Mouse (Mus musculus) liver, embryonic 15.5 days (tissue): ENCODE measurements around the gene Iscu. TPM values are rescaled to one million over a fixed set of nuclear protein-coding genes. Genes with fewer than 3 reads are reported as not detected.

ENCODE experiments used
- ATAC-seq: fragments of 200-750 bp; cut with Nextera tagmentation; 2 replicates; pipeline ENCODE4 v1.8.0; 2017; ENCODE audit warnings: moderate number of reproducible peaks, mild to moderate bottlenecking, moderate library complexity; ENCODE audit not compliant: insufficient read depth
- H3K27ac ChIP-seq: fragments of 300-500 bp; sonication (generic); replicated peaks from 2 replicates; pipeline ENCODE4 v1.5.1; 2015; ENCODE audit warnings: mild to moderate bottlenecking, inconsistent platforms
- H3K27me3 ChIP-seq: fragments of 300-500 bp; sonication (generic); 2 replicates; pipeline ENCODE4 v1.6.1; 2015; ENCODE audit warnings: mild to moderate bottlenecking, inconsistent platforms
- H3K36me3 ChIP-seq: fragments of 300-500 bp; sonication (generic); replicated peaks from 2 replicates; pipeline ENCODE4 v1.6.1; 2015; ENCODE audit warnings: moderate library complexity, mild to moderate bottlenecking, inconsistent platforms
- H3K4me1 ChIP-seq: fragments of 300-500 bp; sonication (generic); replicated peaks from 2 replicates; pipeline ENCODE4 v1.6.1; 2015; ENCODE audit warnings: inconsistent platforms
- H3K4me2 ChIP-seq: fragments of 300-500 bp; sonication (generic); 2 replicates; pipeline ENCODE4 v1.6.1; 2015; ENCODE audit warnings: moderate library complexity, mild to moderate bottlenecking, inconsistent platforms
- H3K4me3 ChIP-seq: fragments of 300-500 bp; sonication (generic); replicated peaks from 2 replicates; pipeline ENCODE4 v1.5.1; 2015; ENCODE audit warnings: mild to moderate bottlenecking, inconsistent platforms
- H3K9ac ChIP-seq: fragments of 300-500 bp; sonication (generic); 2 replicates; pipeline ENCODE4 v1.6.1; 2015; ENCODE audit warnings: moderate library complexity, mild to moderate bottlenecking, inconsistent platforms
- H3K9me3 ChIP-seq: fragments of 300-500 bp; sonication (generic); replicated peaks from 2 replicates; pipeline ENCODE4 v1.6.1; 2016; ENCODE audit warnings: inconsistent platforms
- WGBS: fragments of 180-500 bp; shearing (Covaris S2); methylation state at CpG from one replicate; pipeline ENCODE4 v1.1.7; 2015; ENCODE audit warnings: mixed read lengths; ENCODE audit not compliant: insufficient replicate concordance; 5-methylcytosine and 5-hydroxymethylcytosine counted together
- polyA plus RNA-seq: library from polyadenylated mRNA; unstranded; fragments of >200 nt; fragmentation: Nextera tagmentation; extraction: Ambion mirVana; gene quantifications from 2 replicates; pipeline ENCODE4 v1.2.1, GENCODE M21; 2015

Iscu gene
- polyA plus RNA-seq, 1 experiment from 2014 or later, result 79.1 TPM

GRCm38 (mm10) chr5:113818572-113818971, 46.0 kb downstream of the Iscu start:
- Histone ChIP-seq H3K9ac (no peak overlapping the region), H3K27me3 (no peaks in the 10 kb centered on the region; the same call in 1 of the 2 replicates), H3K4me2 (no peak overlapping the region), H3K27ac (no peak overlapping the region), H3K4me3 (no peak overlapping the region), H3K4me1 (peaks cover 3% of the 10 kb centered on the region; the same call in 1 of the 2 replicates), H3K9me3 (no peaks in the 10 kb centered on the region), H3K36me3 (no peaks in the 10 kb centered on the region)
- ATAC-seq, result no peak
- 74% methylated on average over 14 of the region's 14 CpGs for WGBS

GRCm38 (mm10) chr5:113824228-113824627, 51.7 kb downstream of the Iscu start:
- no peak overlapping the region for H3K4me2 ChIP-seq
- peaks cover 16% of the 10 kb centered on the region for H3K4me1 ChIP-seq
- no peaks in the 10 kb centered on the region for H3K27me3 ChIP-seq
- no peak overlapping the region for H3K27ac ChIP-seq
- H3K9me3 ChIP-seq, result no peaks in the 10 kb centered on the region
- no peak overlapping the region for H3K9ac ChIP-seq
- WGBS, result 33% methylated on average over 4 of the region's 4 CpGs
- H3K4me3 ChIP-seq, result no peak overlapping the region
- ATAC-seq, result no peak
- no peaks in the 10 kb centered on the region for H3K36me3 ChIP-seq

GRCm38 (mm10) chr5:113825558-113825957, 53.0 kb downstream of the Iscu start:
- Histone ChIP-seq H3K27me3 (no peaks in the 10 kb centered on the region), H3K4me2 (no peak overlapping the region), H3K4me3 (no peak overlapping the region), H3K36me3 (no peaks in the 10 kb centered on the region), H3K9ac (no peak overlapping the region), H3K27ac (no peak overlapping the region), H3K4me1 (peaks cover 25% of the 10 kb centered on the region), H3K9me3 (no peaks in the 10 kb centered on the region)
- ATAC-seq, result no peak
- 28% methylated on average over 7 of the region's 7 CpGs for WGBS

GRCm38 (mm10) chr5:113826619-113827018, 54.1 kb downstream of the Iscu start:
- Histone ChIP-seq H3K4me3 (no peak overlapping the region), H3K4me1 (peaks cover 30% of the 10 kb centered on the region), H3K27me3 (no peaks in the 10 kb centered on the region), H3K9me3 (no peaks in the 10 kb centered on the region), H3K4me2 (no peak overlapping the region), H3K27ac (no peak overlapping the region), H3K9ac (no peak overlapping the region), H3K36me3 (no peaks in the 10 kb centered on the region)
- 70% methylated on average over 4 of the region's 4 CpGs for WGBS
- ATAC-seq, result no peak

Other genes starting within 250 kb of the Iscu start
- 1.7 and 1.9 TPM in 2 replicates for gene Cmklr1, start 122.3 kb upstream of the Iscu start, polyA plus RNA-seq
- gene 1700069L16Rik, start 48.0 kb upstream of the Iscu start, polyA plus RNA-seq, result not detected in 2 replicates
- 2.6 and 2.8 TPM in 2 replicates for gene Ficd, start 36.9 kb upstream of the Iscu start, polyA plus RNA-seq
- 17.5 and 20.7 TPM in 2 replicates for gene Sart3, start 238 bp upstream of the Iscu start, polyA plus RNA-seq
- gene Tmem119, start 27.8 kb downstream of the Iscu start, polyA plus RNA-seq, result 4.0 and 4.2 TPM in 2 replicates
- 13.2 and 15.3 TPM in 2 replicates for gene Selplg, start 59.9 kb downstream of the Iscu start, polyA plus RNA-seq
- 38.6 and 43.4 TPM in 2 replicates for gene Coro1c, start 136.0 kb downstream of the Iscu start, polyA plus RNA-seq
- 6.6 and 7.4 TPM in 2 replicates for gene Ssh1, start 221.1 kb downstream of the Iscu start, polyA plus RNA-seq
- not detected in 2 replicates for gene Dao, start 231.0 kb downstream of the Iscu start, polyA plus RNA-seq